Mouse (Mus musculus) left cerebral cortex, postnatal 14 days (tissue): ENCODE measurements at regions not wholly inside any gene's neighbourhood (a gene's known extent, or its start where the extent isn't known, plus 50 kb on each side); places are given as distances from the start of the nearest gene placed in this dataset.

Experiments
- DNase-seq, 2 experiments: peaks; one replicate each; pipeline ENCODE4 v3.0.0; 2021 to 2022; ENCODE audit warnings: low spot score in 2 of 2, mixed read lengths in 1 of 2
- intact Hi-C: fragments of 180-260 bp; cut with DNase I; formaldehyde crosslinking; loops from one replicate; pipeline ENCODE4 v1.15.1; 2025

GRCm38 (mm10) chr4:135067805-135068204, 52.6 kb upstream of the Runx3 start:
- intact Hi-C loops = loop anchor here (5.0 kb wide), 1 partner anchor 84 kb away; no protein-coding TSS in a partner anchor

GRCm38 (mm10) chr4:135069818-135070217, 50.6 kb upstream of the Runx3 start:
- peak; percentile 30 to 31 for DNase-seq
- intact Hi-C loops = loop anchor here (5.0 kb wide), 1 partner anchor 82 kb away; no protein-coding TSS in a partner anchor

More at GRCm38 (mm10) chr4:135067805-135068204, 52.6 kb upstream of the Runx3 start:
- no peak for DNase-seq
